ENCODE assay signal across 13 mouse cellular contexts in the genomic region with DNA sequence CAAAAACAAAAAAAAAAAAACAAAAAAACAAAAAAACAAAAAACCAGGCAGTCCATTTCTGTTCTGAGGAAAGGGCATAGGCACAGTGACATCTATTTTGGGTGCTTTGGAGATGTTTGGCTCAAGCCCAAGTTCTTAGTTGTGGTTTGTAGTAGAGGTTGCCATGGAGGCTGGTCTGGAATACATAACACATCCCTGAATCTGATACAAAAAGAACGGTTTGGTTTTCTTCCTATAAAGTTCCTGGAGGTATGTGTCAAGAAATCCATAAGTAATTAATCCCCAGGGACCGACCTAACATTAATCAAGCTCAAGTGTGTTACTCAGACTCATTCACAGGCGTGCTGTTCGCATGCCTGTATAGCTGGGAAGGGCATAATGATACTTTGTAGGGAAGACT.
DNase-seq lines count a peak whose midpoint lies in the region; ATAC-seq and TF ChIP-seq lines count a peak whose summit lies in the region.
"Had no signal": no experiment of that assay in that cellular context is flagged by ENCODE, and none has a peak within 500 bp of the region (broad histone marks: within the 10 kb centered on the region; RNA-seq: fewer than 3 reads in every experiment).

No protein-coding gene starts in this region.

- H3K27me3 ChIP-seq in hindbrain, embryonic 12.5 days, result no peaks in the 10 kb centered on the region
- H3K27me3 ChIP-seq in hindbrain, embryonic 16.5 days (replicated peaks; ENCODE audit: control insufficient read depth, insufficient read depth, low read length), result no peaks in the 10 kb centered on the region
- H3K27me3 ChIP-seq in midbrain, postnatal 0 days (ENCODE audit: insufficient read depth, low read length), result no peaks in the 10 kb centered on the region
- H3K27me3 ChIP-seq in midbrain, embryonic 13.5 days, result no peaks in the 10 kb centered on the region
- H3K27me3 ChIP-seq in intestine, embryonic 16.5 days (replicated peaks; ENCODE audit: control insufficient read depth, insufficient read depth, low read length), result no peaks in the 10 kb centered on the region
- H3K27me3 ChIP-seq: limb, embryonic 15.5 days had no signal

- no peaks in the 10 kb centered on the region for H3K36me3 ChIP-seq in hindbrain, embryonic 12.5 days
- H3K36me3 ChIP-seq in hindbrain, embryonic 16.5 days (ENCODE audit: control insufficient read depth, insufficient read depth, low read length), result no peaks in the 10 kb centered on the region
- H3K36me3 ChIP-seq in midbrain, postnatal 0 days (ENCODE audit: insufficient read depth, low read length), result no peaks in the 10 kb centered on the region
- H3K36me3 ChIP-seq in midbrain, embryonic 13.5 days, result no peaks in the 10 kb centered on the region
- no peaks in the 10 kb centered on the region for H3K36me3 ChIP-seq in intestine, embryonic 16.5 days (ENCODE audit: control insufficient read depth, insufficient read depth, low read length)
- H3K36me3 ChIP-seq: limb, embryonic 15.5 days had no signal

- H3K4me2 ChIP-seq in hindbrain, embryonic 12.5 days (replicated peaks), result no peak overlapping the region
- H3K4me2 ChIP-seq in hindbrain, embryonic 16.5 days (ENCODE audit: low read length), result no peak overlapping the region
- no peak overlapping the region for H3K4me2 ChIP-seq in midbrain, postnatal 0 days (ENCODE audit: low read depth, low read length, poor library complexity, severe bottlenecking)
- no peak overlapping the region for H3K4me2 ChIP-seq in midbrain, embryonic 13.5 days (replicated peaks)
- H3K4me2 ChIP-seq in intestine, embryonic 16.5 days (ENCODE audit: low read depth, low read length), result no peak overlapping the region
- H3K4me2 ChIP-seq: limb, embryonic 15.5 days had no signal

- ATAC-seq in hindbrain, embryonic 12.5 days (ENCODE audit: low FRiP score), result 0 out of 2 replicates have a peak, but pooled peaks have one; percentile 48
- ATAC-seq in hindbrain, embryonic 16.5 days, result no peak
- no peak for ATAC-seq in midbrain, postnatal 0 days (ENCODE audit: low FRiP score)
- ATAC-seq in midbrain, embryonic 13.5 days, result no peak
- ATAC-seq in intestine, embryonic 16.5 days, result no peak
- ATAC-seq: activated CD4-positive, CD25-positive, alpha-beta regulatory T cell, adult 4 months had no signal

- DNase-seq in embryo, embryonic 10.5 days (ENCODE audit: low spot score), result peak; percentile 62
- DNase-seq in embryo, embryonic 9.5 days (ENCODE audit: extremely low spot score), result no peak
- peak; percentile 34 for DNase-seq in midbrain, postnatal 0 days (ENCODE audit: low spot score)
- peak; percentile 25 for DNase-seq in skeletal muscle tissue, adult 2 months (ENCODE audit: low read depth, low spot score)
- DNase-seq: cerebellum, postnatal 14 days; kidney, adult 18-20 months; spleen, adult 18-20 months had no signal

- H3K9ac ChIP-seq in hindbrain, embryonic 12.5 days, result no peak overlapping the region
- H3K9ac ChIP-seq in hindbrain, embryonic 16.5 days (ENCODE audit: low read depth, low read length), result no peak overlapping the region
- H3K9ac ChIP-seq in midbrain, postnatal 0 days (replicated peaks; ENCODE audit: low read length, poor library complexity, severe bottlenecking), result no peak overlapping the region
- no peak overlapping the region for H3K9ac ChIP-seq in midbrain, embryonic 13.5 days (replicated peaks)
- H3K9ac ChIP-seq in intestine, embryonic 16.5 days (ENCODE audit: low read depth, low read length), result no peak overlapping the region
- H3K9ac ChIP-seq: limb, embryonic 15.5 days had no signal

- no peaks in the 10 kb centered on the region for H3K4me1 ChIP-seq in hindbrain, embryonic 12.5 days
- H3K4me1 ChIP-seq in hindbrain, embryonic 16.5 days (ENCODE audit: control insufficient read depth, insufficient read depth, low read depth, low read length), result no peaks in the 10 kb centered on the region
- no peaks in the 10 kb centered on the region for H3K4me1 ChIP-seq in midbrain, postnatal 0 days (ENCODE audit: insufficient read depth, low read length)
- no peaks in the 10 kb centered on the region for H3K4me1 ChIP-seq in midbrain, embryonic 13.5 days (replicated peaks)
- H3K4me1 ChIP-seq in intestine, embryonic 16.5 days (ENCODE audit: control insufficient read depth, insufficient read depth, low read length), result no peaks in the 10 kb centered on the region

- 52% methylated on average over 4 of the region's 4 CpGs for WGBS in hindbrain, embryonic 12.5 days
- WGBS in hindbrain, embryonic 16.5 days, result 36% methylated on average over 4 of the region's 4 CpGs
- WGBS in midbrain, postnatal 0 days, result 51% methylated on average over 4 of the region's 4 CpGs
- WGBS in midbrain, embryonic 13.5 days, result 68% methylated on average over 4 of the region's 4 CpGs
- WGBS in intestine, embryonic 16.5 days, result 60% methylated on average over 4 of the region's 4 CpGs

- H3K27ac ChIP-seq in hindbrain, embryonic 12.5 days, result no peak overlapping the region
- H3K27ac ChIP-seq in hindbrain, embryonic 16.5 days (ENCODE audit: low read depth, low read length), result no peak overlapping the region
- H3K27ac ChIP-seq in midbrain, postnatal 0 days (ENCODE audit: low read depth, low read length), result no peak overlapping the region
- no peak overlapping the region for H3K27ac ChIP-seq in midbrain, embryonic 13.5 days
- H3K27ac ChIP-seq in intestine, embryonic 16.5 days (ENCODE audit: low read length), result no peak overlapping the region
- H3K27ac ChIP-seq: limb, embryonic 15.5 days had no signal

- H3K4me3 ChIP-seq in hindbrain, embryonic 12.5 days, result no peak overlapping the region
- no peak overlapping the region for H3K4me3 ChIP-seq in hindbrain, embryonic 16.5 days (ENCODE audit: low read length)
- no peak overlapping the region for H3K4me3 ChIP-seq in midbrain, postnatal 0 days (ENCODE audit: low read depth, low read length)
- no peak overlapping the region for H3K4me3 ChIP-seq in midbrain, embryonic 13.5 days (replicated peaks)
- H3K4me3 ChIP-seq in intestine, embryonic 16.5 days (ENCODE audit: low read length), result no peak overlapping the region
- H3K4me3 ChIP-seq: limb, embryonic 15.5 days had no signal

- TF ChIP-seq CTCF in midbrain, postnatal 0 days (IDR thresholded peaks at IDR 0.05), result no peak

- H3K9me3 ChIP-seq in hindbrain, embryonic 12.5 days (replicated peaks), result no peaks in the 10 kb centered on the region
- no peaks in the 10 kb centered on the region for H3K9me3 ChIP-seq in hindbrain, embryonic 16.5 days (ENCODE audit: control insufficient read depth, low read length)
- H3K9me3 ChIP-seq in midbrain, postnatal 0 days (ENCODE audit: low read length), result no peaks in the 10 kb centered on the region
- no peaks in the 10 kb centered on the region for H3K9me3 ChIP-seq in midbrain, embryonic 13.5 days
- H3K9me3 ChIP-seq in intestine, embryonic 16.5 days (ENCODE audit: control insufficient read depth, low read length), result no peaks in the 10 kb centered on the region
- H3K9me3 ChIP-seq: limb, embryonic 15.5 days had no signal
